ENCODE assay signal across 13 mouse cellular contexts in the genomic region with DNA sequence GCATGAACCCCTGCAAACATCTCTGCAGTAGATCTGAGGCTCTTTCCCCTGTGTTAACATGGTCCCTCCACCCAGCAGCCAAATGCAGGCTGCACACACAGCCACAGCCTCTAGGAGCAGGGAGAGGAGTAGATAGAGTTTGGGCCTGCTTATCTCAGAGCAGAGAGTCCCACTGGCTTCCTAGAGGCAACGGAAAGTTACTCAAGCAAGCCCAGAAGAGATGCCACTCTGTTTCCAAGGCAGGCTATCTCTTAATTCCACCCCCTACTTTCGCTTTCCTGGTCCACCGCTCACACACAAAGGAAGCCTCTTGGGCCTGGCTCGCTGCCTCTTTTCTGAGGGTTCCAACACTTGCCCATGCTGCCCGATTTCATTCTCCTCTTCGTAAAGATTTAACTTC. TPM values are rescaled to one million over a fixed set of nuclear protein-coding genes. Genes with fewer than 3 reads are reported as not detected.
DNase-seq lines count a peak whose midpoint lies in the region; ATAC-seq lines count a peak whose summit lies in the region.
"Had no signal": no experiment of that assay in that cellular context is flagged by ENCODE, and none has a peak within 500 bp of the region (broad histone marks: within the 10 kb centered on the region; RNA-seq: fewer than 3 reads in every experiment).

No protein-coding gene starts in this region.

- no peak overlapping the region for H3K27ac ChIP-seq in limb, embryonic 13.5 days
- no peak overlapping the region for H3K27ac ChIP-seq in limb, embryonic 10.5 days
- H3K27ac ChIP-seq: embryonic facial prominence, embryonic 15.5 days; layer of hippocampus, adult 2 months; lung, embryonic 15.5 days had no signal

- peak; percentile 27 for DNase-seq in CD4-positive, CD25-positive, alpha-beta regulatory T cell, adult 2 months (ENCODE audit: low read depth, low spot score)
- DNase-seq in limb, embryonic 10.5 days (ENCODE audit: low spot score), result no peak
- DNase-seq in layer of hippocampus, postnatal 14 days (ENCODE audit: low spot score in 2 of 2), result no peak
- DNase-seq in lung, postnatal 36 days, result no peak
- DNase-seq: heart, postnatal 14 days; thymus, postnatal 25 days had no signal

- H3K4me1 ChIP-seq in limb, embryonic 13.5 days, result no peaks in the 10 kb centered on the region
- no peaks in the 10 kb centered on the region for H3K4me1 ChIP-seq in limb, embryonic 10.5 days
- H3K4me1 ChIP-seq: embryonic facial prominence, embryonic 15.5 days; lung, embryonic 15.5 days had no signal

- WGBS in limb, embryonic 13.5 days, result 78% methylated on average over 6 of the region's 6 CpGs
- 84% methylated on average over 6 of the region's 6 CpGs for WGBS in limb, embryonic 10.5 days

- no peaks in the 10 kb centered on the region for H3K27me3 ChIP-seq in limb, embryonic 13.5 days
- H3K27me3 ChIP-seq in limb, embryonic 10.5 days (ENCODE audit: low read depth, poor library complexity, severe bottlenecking), result no peaks in the 10 kb centered on the region
- H3K27me3 ChIP-seq: embryonic facial prominence, embryonic 15.5 days; lung, embryonic 15.5 days had no signal

- 0 out of 2 replicates have a peak overlapping the region, but pooled peaks have one; percentile 26 for H3K9ac ChIP-seq in limb, embryonic 13.5 days
- H3K9ac ChIP-seq: embryonic facial prominence, embryonic 15.5 days; lung, embryonic 15.5 days had no signal

- no peak for ATAC-seq in CD4-positive, CD25-positive, alpha-beta regulatory T cell, adult 4 months
- ATAC-seq in limb, embryonic 13.5 days (ENCODE audit: low FRiP score, low read depth), result no peak
- peak; percentile 83 for ATAC-seq in common myeloid progenitor, adult 5-6 weeks (replicated peaks; ENCODE audit: low read depth, poor library complexity, severe bottlenecking)
- peak; percentile 84 for ATAC-seq in megakaryocyte progenitor cell, adult 5-6 weeks (replicated peaks; ENCODE audit: poor library complexity)

- no peak overlapping the region for H3K4me2 ChIP-seq in limb, embryonic 13.5 days (replicated peaks)
- H3K4me2 ChIP-seq: embryonic facial prominence, embryonic 15.5 days; lung, embryonic 15.5 days had no signal

- H3K36me3 ChIP-seq in limb, embryonic 13.5 days, result no peaks in the 10 kb centered on the region
- H3K36me3 ChIP-seq in limb, embryonic 10.5 days, result no peaks in the 10 kb centered on the region
- H3K36me3 ChIP-seq: embryonic facial prominence, embryonic 15.5 days; lung, embryonic 15.5 days had no signal

- H3K4me3 ChIP-seq in limb, embryonic 13.5 days, result no peak overlapping the region
- no peak overlapping the region for H3K4me3 ChIP-seq in limb, embryonic 10.5 days
- H3K4me3 ChIP-seq: embryonic facial prominence, embryonic 15.5 days; layer of hippocampus, adult 2 months; lung, embryonic 15.5 days had no signal

- no peaks in the 10 kb centered on the region for H3K9me3 ChIP-seq in limb, embryonic 13.5 days
- no peaks in the 10 kb centered on the region for H3K9me3 ChIP-seq in limb, embryonic 10.5 days (replicated peaks)
- H3K9me3 ChIP-seq: embryonic facial prominence, embryonic 15.5 days; lung, embryonic 15.5 days had no signal

RNA-seq across cellular contexts. Expression of a gene that starts 3.7 kb away (rescaled TPM):
- 100 to 1,000 TPM in 1 of 2 experiments, 10 to 100 TPM in 1; 93.9 to 121 TPM for polyA plus RNA-seq in CD4-positive, CD25-positive, alpha-beta regulatory T cell, adult 4 months (2017; shearing (Covaris generic))
- polyA plus RNA-seq in limb, embryonic 13.5 days (2015; fragmentation: Nextera tagmentation; extraction: Ambion mirVana), result 0.09 TPM in 1 of 2 replicates, not detected in the other
- not detected in 2 replicates for polyA plus RNA-seq in limb, embryonic 10.5 days (2016; fragmentation: Nextera tagmentation; extraction: Ambion mirVana)
- total RNA-seq in common myeloid progenitor, adult 5-6 weeks (2017), result not detected in 2 replicates
- total RNA-seq in megakaryocyte progenitor cell, adult 5-6 weeks (2015), result not detected in 2 replicates
- not detected in 2 replicates for total RNA-seq in megakaryocyte progenitor cell, adult 5-6 weeks (2017)
- not detected for total RNA-seq in layer of hippocampus, postnatal 14 days (2021)
- total RNA-seq: layer of hippocampus, adult 2 months had no signal
- polyA plus RNA-seq: lung, embryonic 15.5 days had no signal

RNA-seq across cellular contexts. Expression of a gene that starts 39.3 kb away (rescaled TPM):
- polyA plus RNA-seq in CD4-positive, CD25-positive, alpha-beta regulatory T cell, adult 4 months (2017; shearing (Covaris generic)), result 10 to 100 TPM; 68.5 to 94.4 TPM
- polyA plus RNA-seq in limb, embryonic 13.5 days (2015; fragmentation: Nextera tagmentation; extraction: Ambion mirVana), result 25.8 and 26.0 TPM in 2 replicates
- 17.2 and 23.3 TPM in 2 replicates for polyA plus RNA-seq in limb, embryonic 10.5 days (2016; fragmentation: Nextera tagmentation; extraction: Ambion mirVana)
- total RNA-seq in common myeloid progenitor, adult 5-6 weeks (2017), result 101 and 143 TPM in 2 replicates
- 65.0 and 65.9 TPM in 2 replicates for total RNA-seq in megakaryocyte progenitor cell, adult 5-6 weeks (2015)
- total RNA-seq in megakaryocyte progenitor cell, adult 5-6 weeks (2017), result 66.6 and 74.4 TPM in 2 replicates
- total RNA-seq in layer of hippocampus, postnatal 14 days (2021), result 100 to 1,000 TPM; 107 TPM

Comparison
In these comparisons a context has a peak if more than half of its experiments do, and no peak if none do; other contexts are left out.
1. ATAC-seq: peak in common myeloid progenitor, adult 5-6 weeks (single experiment) and megakaryocyte progenitor cell, adult 5-6 weeks (single experiment); none in CD4-positive, CD25-positive, alpha-beta regulatory T cell, adult 4 months (single experiment) and limb, embryonic 13.5 days (single experiment).